Mouse (Mus musculus) central nervous system, embryonic 14 days (tissue): ENCODE data around the gene Tnk1. TPM values are rescaled to one million over a fixed set of nuclear protein-coding genes. Genes with fewer than 3 reads are reported as not detected.

Experiments
- polyA plus RNA-seq: library from polyadenylated mRNA; depleted of rRNA; stranded (reverse); fragments of >200 nt; gene quantifications from 2 replicates; pipeline ENCODE4 v1.2.3, GENCODE M21; 2012; rRNA removed

Gene Tnk1
- 0.05 and 0.81 TPM in 2 replicates for polyA plus RNA-seq

DNA sequence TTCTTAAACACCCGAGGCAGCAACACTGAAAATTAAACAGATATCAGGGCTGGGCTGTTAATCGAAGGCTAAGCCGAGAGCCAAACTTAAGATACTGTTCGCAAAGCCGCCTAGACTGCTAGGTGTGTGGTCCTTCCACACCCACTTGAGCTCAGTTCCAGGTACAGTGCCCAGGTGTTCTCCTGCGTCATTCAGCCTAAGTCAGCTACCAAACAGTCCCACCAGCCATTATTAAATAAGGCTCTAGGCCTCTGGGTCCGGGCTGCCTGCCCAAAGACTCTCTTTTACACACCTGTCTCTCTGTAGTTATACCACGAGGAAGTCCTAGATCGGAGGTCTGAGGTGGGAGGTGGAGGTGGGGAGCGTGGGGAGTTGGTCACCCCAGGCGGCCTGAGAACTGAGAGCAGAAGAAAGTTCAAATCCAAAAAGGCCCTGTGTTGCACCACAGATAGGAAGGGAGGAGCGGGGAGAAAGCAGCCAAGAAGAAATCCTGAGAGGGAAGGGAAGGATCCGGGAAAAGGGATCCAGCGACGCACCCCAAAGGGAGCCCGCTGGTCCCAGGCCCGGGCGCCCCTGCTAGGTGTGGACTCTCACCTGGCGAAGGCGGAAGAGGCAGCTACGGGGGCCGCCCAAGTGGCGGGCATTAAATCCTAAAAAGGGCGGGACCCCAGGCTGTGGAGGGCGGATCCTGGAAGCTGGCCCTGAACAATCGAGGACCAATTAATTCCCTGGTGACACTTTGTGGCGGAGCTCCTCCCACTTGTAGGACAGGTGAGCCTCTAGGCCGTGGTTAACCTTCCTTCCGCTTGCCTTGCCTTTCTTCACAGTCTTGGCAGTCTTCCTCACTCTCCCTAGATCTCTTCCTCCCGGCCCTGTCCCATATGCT is at the start of gene Tnk1:
Tnk1 (minus strand) TSS at position 618 of the 886 bp plus-strand sequence.

DNA sequence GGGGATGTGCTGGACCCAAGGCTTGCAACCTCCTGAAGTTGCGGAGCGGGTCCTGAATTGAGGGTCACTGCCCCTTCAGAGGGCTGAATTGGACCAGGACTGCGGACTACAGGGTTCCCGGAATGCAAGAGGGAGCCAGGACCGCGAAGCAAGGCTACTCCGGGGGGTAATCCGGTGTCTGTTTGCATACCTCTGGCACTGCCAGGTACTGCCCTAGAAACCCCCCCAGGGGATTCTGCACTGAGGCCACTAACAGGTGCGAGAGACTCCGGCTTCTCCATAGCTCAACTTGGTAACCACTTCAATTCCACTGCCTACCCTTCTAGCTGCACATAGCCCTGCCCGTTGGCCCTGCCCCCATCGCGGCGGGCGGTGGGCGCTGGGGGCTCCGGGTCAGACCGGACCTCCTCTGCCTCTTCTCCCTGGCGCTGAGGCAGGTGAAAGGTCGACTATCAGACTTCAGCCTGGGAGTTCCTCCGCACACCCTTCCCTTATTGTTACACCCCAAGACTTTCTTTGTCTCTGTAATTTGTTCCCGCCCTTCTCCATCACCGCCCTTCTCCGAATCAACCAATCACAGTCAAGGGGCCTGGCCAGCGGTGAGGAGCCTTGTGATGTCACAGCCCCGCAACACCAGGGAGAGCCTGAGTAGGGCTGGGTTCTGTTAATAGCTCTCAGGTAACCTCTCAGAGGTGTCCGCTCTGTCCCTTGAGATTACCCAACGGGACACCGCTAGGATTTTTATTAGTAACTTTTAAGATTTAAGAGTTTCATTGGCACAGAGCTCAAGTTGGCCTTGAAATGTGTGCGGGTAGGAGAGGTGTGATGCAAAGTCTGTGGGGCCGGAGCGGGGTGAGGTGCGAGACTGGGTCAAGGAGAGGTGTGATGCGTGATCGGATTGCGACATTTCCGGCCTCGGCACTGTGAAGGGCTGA is 42.2 kb upstream of the Tnk1 start, which contains the start of the genes 2810408A11Rik and Neurl4:
2810408A11Rik (minus strand) TSS at position 517 of the 935 bp plus-strand sequence.
Neurl4 (plus strand) TSS at position 602 of the 935 bp plus-strand sequence.

DNA sequence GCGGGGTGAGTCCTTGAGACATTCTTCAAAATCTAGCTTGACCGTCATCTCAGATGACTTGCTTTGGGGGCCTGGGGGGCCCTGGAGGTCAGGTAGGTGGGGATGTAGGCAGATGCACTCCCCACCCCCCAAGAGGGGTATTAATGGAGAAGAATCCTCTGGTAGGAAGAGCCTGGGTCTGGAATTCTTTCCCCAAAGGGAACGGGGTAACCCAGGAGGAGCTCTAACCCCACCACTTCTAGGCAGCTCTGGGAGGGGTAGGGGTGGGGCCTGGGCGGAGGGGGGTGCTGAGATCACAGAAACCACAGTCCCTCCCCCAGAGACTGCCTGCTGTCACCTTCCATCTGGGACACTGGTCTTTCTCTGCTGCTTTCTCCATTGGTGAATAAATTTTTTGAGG is 36.8 kb upstream of the Tnk1 start, which contains the start of gene Acap1:
Acap1 (minus strand) TSS at position 249 of the 400 bp plus-strand sequence.

DNA sequence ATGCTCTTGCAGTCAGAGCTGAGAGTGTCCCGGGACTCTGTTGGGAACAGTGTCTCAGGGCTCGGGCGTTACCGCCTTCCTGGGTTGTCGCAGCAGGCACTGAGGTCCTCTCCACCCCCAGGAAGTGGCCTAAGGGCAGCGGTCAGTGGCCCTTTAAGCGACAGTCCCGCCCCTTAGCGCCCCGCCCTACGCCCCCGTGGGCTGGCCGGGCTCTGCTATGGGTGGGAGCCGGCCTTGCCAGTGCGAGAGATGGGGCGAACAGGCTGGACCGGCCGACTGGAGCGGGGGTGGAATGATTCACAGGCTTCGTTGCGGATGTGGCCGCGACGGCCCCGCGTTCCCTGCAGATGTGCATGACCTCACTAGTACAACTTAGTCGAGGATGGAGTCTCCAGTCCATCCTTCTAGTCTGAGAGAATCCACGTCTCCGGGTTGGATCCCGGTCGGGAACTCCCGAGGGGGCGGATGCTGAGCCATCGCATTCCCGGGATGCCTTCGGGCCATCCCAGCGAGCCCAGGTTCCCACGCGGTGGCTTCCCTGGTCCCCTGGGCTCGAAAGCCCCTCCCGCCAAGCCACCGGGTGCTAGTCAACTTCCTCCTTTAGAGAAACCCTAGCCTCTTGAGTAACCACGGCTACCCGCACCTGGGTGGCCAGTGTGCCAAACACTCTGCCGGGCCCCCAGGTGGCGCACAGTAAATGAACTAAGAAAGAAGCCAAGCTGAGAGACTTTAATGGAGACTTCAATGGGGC is 22.5 kb upstream of the Tnk1 start, which contains the start of gene Kctd11:
Kctd11 (minus strand) TSS at position 554 of the 751 bp plus-strand sequence.

DNA sequence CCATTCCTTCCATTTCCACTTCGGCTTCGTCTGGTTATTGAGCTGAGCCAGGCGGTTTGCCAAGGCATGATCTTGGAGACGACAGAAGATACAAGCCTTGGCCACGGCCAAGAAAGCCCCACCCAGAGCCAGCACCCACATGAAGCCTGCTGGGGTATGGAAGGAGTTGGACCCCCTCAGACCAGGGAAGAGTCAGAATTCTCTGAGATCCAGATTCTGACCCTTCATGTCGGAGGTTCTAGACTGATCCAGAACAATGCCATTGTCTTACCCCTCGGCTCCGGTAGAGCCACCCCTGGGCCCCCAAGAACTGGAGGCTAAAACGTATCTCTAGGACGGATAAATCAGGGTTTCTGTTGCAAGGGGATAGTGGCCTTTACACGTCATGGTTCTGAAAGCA is 19.3 kb upstream of the Tnk1 start, which contains the start of gene Tmem95:
Tmem95 (minus strand) TSS at position 141 of the 400 bp plus-strand sequence.

DNA sequence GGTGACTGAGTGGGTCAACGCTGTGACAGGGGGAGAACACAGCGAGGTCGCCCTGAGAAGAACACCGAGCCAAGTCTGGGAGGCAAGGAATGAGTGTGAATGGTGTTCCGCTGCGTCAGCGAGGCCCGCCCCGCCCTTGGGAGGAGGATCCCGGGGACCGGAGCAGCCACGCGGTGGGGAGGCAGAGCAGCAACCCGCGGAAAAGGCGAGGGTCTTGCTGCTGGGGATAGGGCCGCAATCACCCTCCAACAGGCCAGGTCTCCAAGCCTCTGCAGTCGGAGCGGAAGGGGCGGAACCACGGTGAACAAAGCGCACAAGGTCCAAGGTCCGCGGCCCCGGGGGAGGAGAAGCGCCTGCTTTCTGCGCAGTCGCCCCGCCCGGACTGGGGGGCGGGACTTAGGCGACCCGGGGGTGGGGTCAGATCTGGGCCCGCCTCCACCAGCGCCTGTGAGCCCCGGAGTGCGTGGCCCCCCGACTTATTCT is 12.3 kb downstream of the Tnk1 start, which contains the start of gene Plscr3:
Plscr3 (plus strand) TSS at position 179 of the 483 bp plus-strand sequence.

DNA sequence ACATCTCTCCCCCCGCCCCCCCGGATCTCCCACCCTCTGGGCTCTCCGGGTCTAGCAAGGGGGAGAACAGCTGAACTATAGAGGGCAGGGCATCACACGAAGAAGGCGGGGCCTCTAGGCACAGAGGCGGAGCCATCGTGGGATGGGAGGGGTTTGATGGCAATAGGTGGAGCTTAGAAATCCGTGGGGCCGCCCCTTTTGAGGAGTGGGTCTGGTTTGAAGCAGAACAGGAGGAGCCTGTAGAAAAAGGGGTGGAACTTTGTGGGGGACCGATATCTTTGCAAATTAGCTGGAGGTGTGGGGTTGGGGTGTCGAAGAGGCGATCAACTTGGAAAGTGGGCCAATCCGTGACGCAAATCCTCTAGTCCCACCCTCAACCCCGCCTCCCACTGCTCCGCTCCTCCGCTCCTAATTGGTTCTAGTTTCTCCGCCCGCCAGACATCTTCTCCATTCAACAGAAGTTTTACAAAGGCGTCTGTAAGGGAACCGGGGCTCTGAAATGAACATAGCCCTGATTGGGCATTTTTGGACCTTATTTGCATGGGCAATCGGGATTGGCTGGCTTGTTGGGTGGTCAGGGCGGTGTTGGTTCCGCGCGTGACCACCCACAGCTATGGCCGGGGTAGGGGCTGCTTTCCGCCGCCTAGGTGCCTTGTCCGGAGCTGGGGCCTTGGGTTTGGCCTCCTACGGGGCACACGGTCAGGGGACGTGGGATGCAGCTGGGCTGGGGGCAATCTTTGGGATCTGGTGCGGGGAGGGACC is 20.4 kb downstream of the Tnk1 start, which contains the start of gene Tmem256:
Tmem256 (plus strand) TSS at position 563 of the 762 bp plus-strand sequence.

DNA sequence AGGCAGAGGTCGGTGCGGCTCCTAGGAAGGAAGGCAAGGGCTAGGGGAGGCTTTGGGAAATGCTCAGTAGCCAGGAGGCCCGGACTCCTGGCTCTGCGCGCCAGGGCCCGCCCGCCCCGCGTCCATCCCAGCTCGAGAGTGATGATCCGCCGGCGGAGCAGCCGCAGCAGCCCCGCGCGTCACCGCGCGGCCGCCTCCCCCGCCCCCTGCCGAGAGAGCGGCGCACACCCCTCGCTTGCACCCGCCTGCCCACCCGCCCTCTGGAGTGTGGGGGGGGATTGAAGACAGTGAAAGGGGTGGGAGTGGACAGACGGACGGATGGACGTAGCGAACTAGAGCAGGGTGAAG is 21.0 kb downstream of the Tnk1 start, which contains the start of gene Nlgn2:
Nlgn2 (minus strand) TSS at position 181 of the 348 bp plus-strand sequence.

DNA sequence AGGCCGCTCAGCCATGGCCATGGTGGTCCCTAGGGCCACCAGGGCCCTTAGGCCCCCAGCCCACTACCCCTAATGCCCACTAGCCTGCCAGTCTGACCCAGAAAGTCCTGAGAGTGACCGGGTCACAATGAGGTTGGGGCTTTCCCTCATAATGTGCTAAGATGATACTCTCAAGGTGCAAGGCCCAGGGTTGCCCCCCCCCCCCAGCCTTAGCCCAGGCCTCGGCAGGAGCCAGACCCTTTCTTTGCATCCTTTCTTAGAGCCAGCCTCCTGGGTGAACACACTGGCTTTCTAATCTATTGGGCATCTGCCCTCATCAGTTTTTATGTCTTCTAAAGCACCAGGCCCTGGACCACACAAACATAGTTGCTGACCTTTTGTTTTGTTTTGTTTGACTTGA is 36.5 kb downstream of the Tnk1 start, which contains the start of gene Spem1:
Spem1 (minus strand) TSS at position 101 of the 400 bp plus-strand sequence.

DNA sequence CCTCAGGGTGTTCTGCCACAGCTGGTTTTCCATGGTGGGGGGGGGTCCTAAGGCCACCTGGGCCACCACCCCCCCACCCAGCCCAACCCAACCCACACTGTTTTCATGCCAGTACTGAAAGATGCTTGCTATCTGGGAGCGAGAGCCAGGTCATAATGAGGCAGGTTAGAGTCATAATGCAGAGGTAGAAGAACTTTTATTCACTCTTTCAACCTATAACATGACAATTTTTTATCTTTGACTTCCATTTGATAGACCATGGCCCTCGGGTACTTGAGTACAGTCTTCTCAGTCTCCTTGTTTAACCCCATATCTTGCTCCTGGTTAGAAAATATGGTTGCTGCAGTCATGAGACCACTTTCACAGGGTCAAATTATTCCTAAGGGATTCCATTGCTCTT is 40.2 kb downstream of the Tnk1 start, which contains the start of gene Spem2:
Spem2 (minus strand) TSS at position 101 of the 400 bp plus-strand sequence.

DNA sequence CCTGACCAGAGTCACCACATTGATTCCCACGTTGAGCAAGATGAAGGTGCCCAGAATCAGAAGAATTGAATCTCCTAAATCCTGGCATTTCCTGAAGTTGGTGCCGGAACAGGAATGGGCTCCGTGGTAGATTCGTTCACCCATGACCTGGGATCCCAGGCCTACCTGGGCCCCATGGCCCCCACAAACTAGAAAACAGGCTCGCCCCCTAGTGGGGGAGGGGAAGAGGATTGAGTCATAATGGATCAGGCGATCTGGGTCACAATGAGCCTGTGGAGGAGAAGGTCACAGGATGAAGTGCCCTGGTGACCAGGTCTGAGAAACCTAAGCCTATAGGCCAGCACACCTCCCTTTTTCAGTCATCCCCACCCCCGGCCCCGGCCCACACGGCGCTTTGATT is 43.4 kb downstream of the Tnk1 start, which contains the start of gene Gm39566:
Gm39566 (minus strand) TSS at position 144 of the 400 bp plus-strand sequence.

DNA sequence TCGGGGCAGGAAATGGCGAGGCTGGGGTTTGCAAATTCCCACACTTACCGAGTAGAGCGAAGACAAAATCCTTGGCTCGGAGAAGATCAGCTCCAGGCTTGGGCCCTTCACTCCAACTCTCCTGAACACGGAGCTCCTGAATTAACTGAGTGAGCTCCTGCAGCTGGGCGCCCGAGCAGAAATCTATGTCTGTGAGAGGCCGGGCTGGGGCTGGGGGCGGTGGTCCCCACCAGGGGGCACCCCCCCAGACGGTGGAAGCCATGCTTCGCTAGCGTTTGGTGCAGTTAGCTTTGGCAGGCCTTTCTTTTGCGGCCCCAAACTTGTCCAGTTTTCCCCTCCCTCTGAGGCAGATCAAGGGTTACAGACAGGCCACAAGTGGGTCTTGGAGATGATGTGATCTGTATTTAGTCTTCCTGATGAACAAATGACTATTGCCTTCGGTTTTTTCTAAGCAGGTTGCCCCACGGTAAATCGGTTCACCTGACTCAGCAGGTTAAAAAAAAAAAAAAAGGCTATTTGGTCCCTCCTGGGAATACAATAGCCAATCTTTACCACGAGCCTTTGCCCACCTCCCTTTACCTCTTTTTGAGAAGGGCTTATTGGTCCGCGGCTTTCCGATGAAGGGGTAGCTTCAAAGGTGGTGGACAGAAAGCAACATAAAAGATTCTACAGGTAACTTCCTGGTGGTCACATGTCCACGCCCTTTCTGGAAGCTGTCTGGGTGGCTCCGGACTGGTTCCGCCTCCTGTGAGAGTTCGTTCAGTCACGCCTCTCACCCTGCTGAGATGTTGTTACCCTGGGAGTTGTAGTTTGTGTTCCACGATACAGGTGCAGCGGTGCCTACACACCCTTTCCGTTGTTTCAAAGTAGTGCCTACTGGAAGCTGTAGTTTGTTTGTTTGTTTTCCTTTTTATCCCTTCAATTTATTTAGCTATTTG is 53.3 kb downstream of the Tnk1 start, which contains the start of gene Tmem102:
Tmem102 (minus strand) TSS at position 653 of the 938 bp plus-strand sequence.

DNA sequence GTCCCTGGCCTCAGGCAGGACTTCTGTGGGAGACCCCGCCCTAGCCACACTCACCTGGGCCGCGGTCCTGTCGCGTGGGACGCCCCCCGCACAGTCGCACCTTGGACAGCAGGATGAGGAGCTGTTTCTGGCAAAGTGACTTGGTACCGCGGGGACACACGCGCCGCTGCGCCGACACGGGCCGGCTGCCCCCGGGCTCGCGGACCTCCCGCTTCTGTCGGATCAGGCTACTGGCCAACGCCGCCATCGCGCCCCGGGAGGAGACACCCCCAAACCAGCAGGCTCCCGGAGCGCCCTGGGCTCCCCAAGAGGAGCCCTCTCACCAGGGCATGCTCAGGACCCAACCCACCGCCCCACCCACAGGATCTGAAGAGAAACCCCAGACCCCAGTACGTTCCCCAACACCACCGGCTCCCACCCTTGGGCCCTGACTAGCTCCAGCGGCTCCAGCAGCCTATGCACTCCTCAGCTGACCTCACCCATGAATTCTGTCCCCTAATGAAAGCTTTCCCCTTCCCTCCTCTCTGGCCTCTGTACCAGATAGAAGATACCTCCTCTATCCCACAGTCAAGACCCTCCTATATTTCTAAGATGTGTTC is 57.1 kb downstream of the Tnk1 start, which contains the start of gene Fgf11:
Fgf11 (minus strand) TSS at position 479 of the 599 bp plus-strand sequence.

Other genes starting within 250 kb of the Tnk1 start
- gene Shbg, start 240.8 kb downstream of the Tnk1 start, polyA plus RNA-seq, result not detected in 2 replicates
- gene Sat2, start 236.7 kb downstream of the Tnk1 start, polyA plus RNA-seq, result 18.7 and 19.4 TPM in 2 replicates
- gene Fxr2, start 225.7 kb downstream of the Tnk1 start, polyA plus RNA-seq, result 144 and 164 TPM in 2 replicates
- 0.12 and 0.38 TPM in 2 replicates for gene Sox15, start 203.4 kb downstream of the Tnk1 start, polyA plus RNA-seq
- 132 and 137 TPM in 2 replicates for gene Mpdu1, start 196.1 kb downstream of the Tnk1 start, polyA plus RNA-seq
- 9.8 and 10.6 TPM in 2 replicates for gene Cd68, start 192.6 kb downstream of the Tnk1 start, polyA plus RNA-seq
- 922 and 1,086 TPM in 2 replicates for gene Eif4a1, start 186.3 kb downstream of the Tnk1 start, polyA plus RNA-seq
- 152 and 154 TPM in 2 replicates for gene Senp3, start 176.6 kb downstream of the Tnk1 start, polyA plus RNA-seq
- gene Tnfsf13, start 172.9 kb downstream of the Tnk1 start, polyA plus RNA-seq, result 0.74 and 1.5 TPM in 2 replicates
- 4.1 and 8.2 TPM in 2 replicates for gene Tnfsf12, start 162.9 kb downstream of the Tnk1 start, polyA plus RNA-seq
- gene Tnfsfm13, start 162.6 kb downstream of the Tnk1 start, polyA plus RNA-seq, result 1.3 and 2.6 TPM in 2 replicates
- gene Polr2a, start 100.1 kb downstream of the Tnk1 start, polyA plus RNA-seq, result 59.4 and 63.8 TPM in 2 replicates
- 0.84 and 1.1 TPM in 2 replicates for gene Slc35g3, start 96.8 kb downstream of the Tnk1 start, polyA plus RNA-seq
- gene Zbtb4, start 92.8 kb downstream of the Tnk1 start, polyA plus RNA-seq, result 9.7 and 10.8 TPM in 2 replicates
- 2.9 and 12.3 TPM in 2 replicates for gene Chrnb1, start 62.8 kb downstream of the Tnk1 start, polyA plus RNA-seq
- gene Fgf11, start 56.9 kb downstream of the Tnk1 start, polyA plus RNA-seq, result 20.0 and 20.9 TPM in 2 replicates
- 0.17 and 0.46 TPM in 2 replicates for gene Tmem102, start 53.1 kb downstream of the Tnk1 start, polyA plus RNA-seq
- gene Gm39566, start 43.4 kb downstream of the Tnk1 start, polyA plus RNA-seq, result not detected in 2 replicates
- not detected in 2 replicates for gene Spem2, start 40.3 kb downstream of the Tnk1 start, polyA plus RNA-seq
- 1.5 and 2.1 TPM in 2 replicates for gene Spem1, start 36.5 kb downstream of the Tnk1 start, polyA plus RNA-seq
- gene Nlgn2, start 20.9 kb downstream of the Tnk1 start, polyA plus RNA-seq, result 125 and 136 TPM in 2 replicates
- gene Tmem256, start 20.2 kb downstream of the Tnk1 start, polyA plus RNA-seq, result 203 and 228 TPM in 2 replicates
- 98.8 and 111 TPM in 2 replicates for gene Plscr3, start 12.4 kb downstream of the Tnk1 start, polyA plus RNA-seq
- not detected in 2 replicates for gene Tmem95, start 19.3 kb upstream of the Tnk1 start, polyA plus RNA-seq
- 1.7 and 2.3 TPM in 2 replicates for gene Kctd11, start 22.7 kb upstream of the Tnk1 start, polyA plus RNA-seq
- gene Acap1, start 36.8 kb upstream of the Tnk1 start, polyA plus RNA-seq, result 0.90 and 1.4 TPM in 2 replicates
- gene 2810408A11Rik, start 42.3 kb upstream of the Tnk1 start, polyA plus RNA-seq, result 11.9 and 13.9 TPM in 2 replicates
- 113 and 134 TPM in 2 replicates for gene Neurl4, start 42.3 kb upstream of the Tnk1 start, polyA plus RNA-seq
- 100 and 101 TPM in 2 replicates for gene Gps2, start 55.2 kb upstream of the Tnk1 start, polyA plus RNA-seq
- gene Eif5a, start 63.2 kb upstream of the Tnk1 start, polyA plus RNA-seq, result 830 and 831 TPM in 2 replicates
- gene Ybx2, start 77.1 kb upstream of the Tnk1 start, polyA plus RNA-seq, result 43.9 and 49.9 TPM in 2 replicates
- gene Slc2a4, start 89.5 kb upstream of the Tnk1 start, polyA plus RNA-seq, result 9.7 and 10.0 TPM in 2 replicates
- 0.27 and 3.1 TPM in 2 replicates for gene Cldn7, start 106.0 kb upstream of the Tnk1 start, polyA plus RNA-seq
- 101 and 111 TPM in 2 replicates for gene Ctdnep1, start 122.4 kb upstream of the Tnk1 start, polyA plus RNA-seq
- 127 and 144 TPM in 2 replicates for gene Elp5, start 123.8 kb upstream of the Tnk1 start, polyA plus RNA-seq
- gene Gabarap, start 132.4 kb upstream of the Tnk1 start, polyA plus RNA-seq, result 521 and 610 TPM in 2 replicates
- gene Phf23, start 137.0 kb upstream of the Tnk1 start, polyA plus RNA-seq, result 60.2 and 65.1 TPM in 2 replicates
- gene Dvl2, start 141.9 kb upstream of the Tnk1 start, polyA plus RNA-seq, result 42.8 and 47.8 TPM in 2 replicates
- 45.6 and 50.3 TPM in 2 replicates for gene Acadvl, start 156.7 kb upstream of the Tnk1 start, polyA plus RNA-seq
- gene Dlg4, start 158.2 kb upstream of the Tnk1 start, polyA plus RNA-seq, result 202 and 211 TPM in 2 replicates
- gene Asgr1, start 195.4 kb upstream of the Tnk1 start, polyA plus RNA-seq, result 2.0 and 2.2 TPM in 2 replicates
- 0.05 TPM in 1 of 2 replicates, not detected in the other for gene Asgr2, start 233.9 kb upstream of the Tnk1 start, polyA plus RNA-seq